Mouse (Mus musculus) MEL (cell line): ENCODE data around the gene Pemt. TPM values are rescaled to one million over a fixed set of nuclear protein-coding genes. Genes with fewer than 3 reads are reported as not detected.

Experiments
- DNase-seq: peaks from one replicate; pipeline ENCODE4 v3.0.0; 2011; ENCODE audit warnings: low read depth, low spot score
- H3K27ac ChIP-seq: 2 replicates; pipeline ENCODE4 v1.5.1; 2012; ENCODE audit warnings: low read depth, mild to moderate bottlenecking, control low read depth, low read length, moderate library complexity; ENCODE audit not compliant: control insufficient read depth
- H3K27me3 ChIP-seq, 2 experiments: fragments of 150-350 bp in 1 of 2; sonication (generic) in 1 of 2; 2 replicates each; pipeline ENCODE4 v1.6.1; 2012; ENCODE audit warnings: low read length in 2 of 2, mild to moderate bottlenecking in 2 of 2, improper control_type of control experiment in 1 of 2, moderate library complexity in 1 of 2; ENCODE audit not compliant: insufficient read depth in 2 of 2, control insufficient read depth in 1 of 2
- H3K36me3 ChIP-seq, 2 experiments: 2 replicates each; pipeline ENCODE4 v1.6.1; 2012 to 2014; ENCODE audit warnings: low read length in 2 of 2, improper control_type of control experiment in 1 of 2, inconsistent platforms in 1 of 2, mild to moderate bottlenecking in 1 of 2; ENCODE audit not compliant: insufficient read depth in 2 of 2, control insufficient read depth in 1 of 2
- H3K4me1 ChIP-seq, 2 experiments: fragments of 150-350 bp in 1 of 2; sonication (generic) in 1 of 2; 2 replicates each; pipeline ENCODE4 v1.6.1; 2012; ENCODE audit warnings: low read length in 2 of 2, improper control_type of control experiment in 1 of 2, mild to moderate bottlenecking in 1 of 2; ENCODE audit not compliant: insufficient read depth in 2 of 2, control insufficient read depth in 1 of 2
- H3K4me3 ChIP-seq, 2 experiments: fragments of 150-350 bp in 1 of 2; sonication (generic) in 1 of 2; 2 replicates each; pipeline ENCODE4 v1.5.1; 2012; ENCODE audit warnings: low read depth in 2 of 2, low read length in 2 of 2, mild to moderate bottlenecking in 2 of 2, moderate library complexity in 2 of 2, control low read depth in 1 of 2, improper control_type of control experiment in 1 of 2; ENCODE audit not compliant: control insufficient read depth in 1 of 2, insufficient read depth in 1 of 2
- H3K79me2 ChIP-seq: 2 replicates; pipeline ENCODE4 v1.6.1; 2012; ENCODE audit warnings: mild to moderate bottlenecking, low read length, moderate library complexity; ENCODE audit not compliant: control insufficient read depth, poor library complexity, insufficient read depth
- H3K9ac ChIP-seq: 2 replicates; pipeline ENCODE4 v1.6.1; 2012; ENCODE audit warnings: low read depth, mild to moderate bottlenecking, control low read depth, low read length, moderate library complexity; ENCODE audit not compliant: control insufficient read depth, poor library complexity, severe bottlenecking
- H3K9me3 ChIP-seq: fragments of 150-350 bp; sonication (generic); replicated peaks from 2 replicates; pipeline ENCODE4 v1.6.1; 2012; ENCODE audit warnings: mild to moderate bottlenecking, low read length, improper control_type of control experiment, moderate library complexity; ENCODE audit not compliant: insufficient read depth
- BHLHE40 ChIP-seq: IDR thresholded peaks from 2 replicates; pipeline ENCODE4 v1.6.1; 2012; ENCODE audit warnings: low read depth, mild to moderate bottlenecking, inconsistent platforms, low read length, improper control_type of control experiment, borderline replicate concordance
- CTCF ChIP-seq, 3 experiments: IDR thresholded peaks in 2 of 3; conservative IDR thresholded peaks in 1 of 3; 2 replicates each; pipeline ENCODE4 v1.5.1; 2011 to 2012; ENCODE audit warnings: low read length in 3 of 3, low read depth in 2 of 3, mild to moderate bottlenecking in 2 of 3, improper control_type of control experiment in 1 of 3, inconsistent platforms in 1 of 3, mixed read lengths in 1 of 3, moderate library complexity in 1 of 3; ENCODE audit not compliant: control insufficient read depth in 1 of 3, insufficient read depth in 1 of 3, poor library complexity in 1 of 3, severe bottlenecking in 1 of 3
- E2F4 ChIP-seq: IDR thresholded peaks from 2 replicates; pipeline ENCODE4 v1.6.1; 2011; ENCODE audit warnings: low read depth, low read length, improper control_type of control experiment, borderline replicate concordance
- EP300 ChIP-seq, 2 experiments: IDR thresholded peaks; 2 replicates each; pipeline ENCODE4 v1.6.1; 2011; ENCODE audit warnings: improper control_type of control experiment in 2 of 2, low read length in 2 of 2, low read depth in 1 of 2, mild to moderate bottlenecking in 1 of 2
- ETS1 ChIP-seq: IDR thresholded peaks from 2 replicates; pipeline ENCODE4 v1.6.1; 2012; ENCODE audit warnings: low read depth, mild to moderate bottlenecking, inconsistent platforms, low read length, improper control_type of control experiment, moderate library complexity
- JUND ChIP-seq: IDR thresholded peaks from 2 replicates; pipeline ENCODE4 v1.6.1; 2011; ENCODE audit warnings: low read depth, mild to moderate bottlenecking, improper control_type of control experiment, low read length
- MAX ChIP-seq: IDR thresholded peaks from 2 replicates; pipeline ENCODE4 v1.6.1; 2011; ENCODE audit warnings: low read length, improper control_type of control experiment
- MYC ChIP-seq: IDR thresholded peaks from 2 replicates; pipeline ENCODE4 v1.6.1; 2011; ENCODE audit warnings: low read depth, mild to moderate bottlenecking, low read length, improper control_type of control experiment, moderate library complexity
- NELFE ChIP-seq: IDR thresholded peaks from 2 replicates; pipeline ENCODE4 v1.6.1; 2011; ENCODE audit warnings: low read depth, low read length, improper control_type of control experiment
- POLR2AphosphoS2 ChIP-seq: IDR thresholded peaks from 2 replicates; pipeline ENCODE4 v1.6.1; 2011; ENCODE audit warnings: low read length, improper control_type of control experiment
- POLR2AphosphoS5 ChIP-seq: IDR thresholded peaks from 2 replicates; pipeline ENCODE4 v1.6.1; 2012; ENCODE audit warnings: low read depth, borderline replicate concordance, mild to moderate bottlenecking, inconsistent platforms, low read length, moderate library complexity, mixed read lengths
- SMC3 ChIP-seq: IDR thresholded peaks from 2 replicates; pipeline ENCODE4 v1.6.1; 2011; ENCODE audit warnings: low read depth, low read length, improper control_type of control experiment
- TBP ChIP-seq: IDR thresholded peaks from 2 replicates; pipeline ENCODE4 v1.8.0; 2011; ENCODE audit warnings: low read depth, low read length, improper control_type of control experiment
- UBTF ChIP-seq: IDR thresholded peaks from 2 replicates; pipeline ENCODE4 v1.6.1; 2012; ENCODE audit warnings: low read depth, mild to moderate bottlenecking, inconsistent platforms, low read length, improper control_type of control experiment, moderate library complexity, borderline replicate concordance; ENCODE audit not compliant: insufficient read depth
- USF2 ChIP-seq, 2 experiments: IDR thresholded peaks; 2 replicates each; pipeline ENCODE4 v1.6.1; 2011 to 2012; ENCODE audit warnings: improper control_type of control experiment in 2 of 2, low read length in 2 of 2, borderline replicate concordance in 1 of 2, inconsistent platforms in 1 of 2, low read depth in 1 of 2, mild to moderate bottlenecking in 1 of 2; ENCODE audit not compliant: insufficient read depth in 1 of 2
- ZNF384 ChIP-seq: IDR thresholded peaks from 2 replicates; pipeline ENCODE4 v1.6.1; 2012; ENCODE audit warnings: low read depth, mild to moderate bottlenecking, inconsistent platforms, low read length, improper control_type of control experiment
- polyA plus RNA-seq, 2 experiments: library from polyadenylated mRNA; stranded (reverse) in 1 of 2; unstranded in 1 of 2; fragments of >175 nt in 1 of 2; fragments of >200 nt in 1 of 2; gene quantifications; 2 replicates each; pipeline versions ENCODE4 v1.2.1 to v1.2.4; 2012; ENCODE audit warnings: low replicate concordance in 2 of 2, low read depth in 1 of 2; ENCODE audit not compliant: insufficient read length in 2 of 2, insufficient read depth in 1 of 2, missing spikeins in 1 of 2
- total RNA-seq: library from RNA; depleted of rRNA; stranded (reverse); fragments of 300-350 nt; gene quantifications from 2 replicates; pipeline ENCODE4 v1.2.3, GENCODE M21; 2012

Pemt gene
- total and polyA plus RNA-seq, 3 experiments = 26.1 to 27.9 TPM; not detected in 1

DNA sequence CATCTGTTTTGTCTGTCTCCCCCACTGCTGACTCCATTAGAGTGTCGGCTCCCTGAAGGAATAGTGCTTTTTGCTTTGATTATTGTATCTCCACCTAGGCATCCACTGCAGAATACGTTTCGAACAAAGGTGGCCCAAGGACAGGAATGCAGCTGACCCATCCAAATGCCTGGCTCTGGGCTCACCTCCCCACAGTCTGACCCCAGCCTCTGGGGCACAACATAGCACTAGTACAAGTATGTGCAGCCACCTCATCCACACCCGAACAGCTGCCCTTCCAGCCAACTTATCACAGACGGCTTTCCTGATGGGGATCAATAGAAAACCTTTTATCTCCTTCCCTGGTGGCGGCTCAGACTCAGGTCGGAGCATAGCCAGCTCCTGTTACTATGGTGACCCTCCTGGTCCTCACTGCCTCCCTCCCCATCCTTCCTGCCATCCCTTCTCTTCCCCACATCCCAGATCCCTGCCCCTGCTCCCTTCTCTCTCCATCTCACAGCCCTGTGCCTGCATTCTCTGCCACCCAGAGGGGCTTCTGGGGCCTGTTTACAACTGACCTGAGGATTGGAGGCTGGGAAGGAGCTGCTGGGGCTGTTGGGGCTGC, 47.8 kb upstream of the Pemt start:
- Histone ChIP-seq H3K27ac (no peak overlapping the region), H3K79me2 (no peaks in the 10 kb centered on the region), H3K36me3 (peaks cover 0 to 11% of the 10 kb centered on the region in 2 experiments; a peak in 2 of 4 replicates), H3K9ac (no peak overlapping the region)
- TF ChIP-seq MAX (no peak), TBP (no peak), E2F4 (no peak)
- TF ChIP-seq, all 39 proteins: peak for 0
- H3K4me1 ChIP-seq = peaks cover 5 to 31% of the 10 kb centered on the region in 2 experiments
- no peak overlapping the region for H3K4me3 ChIP-seq
- no peak for DNase-seq
- H3K9me3 ChIP-seq = no peaks in the 10 kb centered on the region
- no peaks in the 10 kb centered on the region for H3K27me3 ChIP-seq

DNA sequence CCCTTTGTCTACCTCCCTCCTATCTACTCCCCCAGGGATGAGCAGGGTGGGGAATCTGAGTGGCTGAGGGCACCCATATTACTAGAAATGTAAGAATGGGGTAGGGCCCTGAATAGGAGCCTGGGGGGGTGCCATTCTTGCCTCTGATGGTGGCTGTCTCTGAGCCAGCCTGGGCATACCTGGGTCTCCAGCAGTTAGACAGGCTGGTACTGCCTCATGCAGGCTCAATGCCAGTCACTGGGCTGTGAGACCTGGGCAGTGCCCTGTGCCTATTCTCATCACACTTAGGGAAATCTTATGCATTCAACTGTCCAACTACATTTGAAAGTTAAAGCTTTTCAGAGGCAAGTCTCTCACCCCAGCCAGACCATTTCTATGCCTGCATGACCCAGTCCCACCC, 46.9 kb upstream of the Pemt start:
- Histone ChIP-seq H3K4me3 (no peak overlapping the region), H3K27me3 (no peaks in the 10 kb centered on the region), H3K9me3 (no peaks in the 10 kb centered on the region), H3K4me1 (peaks cover 5 to 30% of the 10 kb centered on the region in 2 experiments), H3K27ac (no peak overlapping the region), H3K36me3 (peaks cover 0 to 7% of the 10 kb centered on the region in 2 experiments; a peak in 2 of 4 replicates), H3K79me2 (no peaks in the 10 kb centered on the region), H3K9ac (no peak overlapping the region)
- DNase-seq = no peak
- no peak for TF ChIP-seq ETS1
- TF ChIP-seq NELFE = no peak
- TF ChIP-seq UBTF = no peak
- no peak for TF ChIP-seq CTCF (IDR thresholded peaks at IDR 0.05 in 2 of 3, conservative IDR thresholded peaks at IDR 0.05 in 1 of 3; ENCODE audit: control insufficient read depth in 1 of 3, insufficient read depth in 1 of 3, low read depth in 2 of 3, low read length in 3 of 3, poor library complexity in 1 of 3, severe bottlenecking in 1 of 3)
- TF ChIP-seq MAX = no peak
- no peak for TF ChIP-seq POLR2AphosphoS5
- TF ChIP-seq EP300 (IDR thresholded peaks at IDR 0.05; ENCODE audit: low read depth in 1 of 2, low read length in 2 of 2) = no peak
- no peak for TF ChIP-seq JUND
- TF ChIP-seq SMC3 = no peak
- TF ChIP-seq USF2 (IDR thresholded peaks at IDR 0.05; ENCODE audit: borderline replicate concordance in 1 of 2, insufficient read depth in 1 of 2, low read depth in 1 of 2, low read length in 2 of 2) = no peak
- no peak for TF ChIP-seq BHLHE40
- TF ChIP-seq ZNF384 = no peak
- no peak for TF ChIP-seq POLR2AphosphoS2
- no peak for TF ChIP-seq MYC
